In the genomic region with DNA sequence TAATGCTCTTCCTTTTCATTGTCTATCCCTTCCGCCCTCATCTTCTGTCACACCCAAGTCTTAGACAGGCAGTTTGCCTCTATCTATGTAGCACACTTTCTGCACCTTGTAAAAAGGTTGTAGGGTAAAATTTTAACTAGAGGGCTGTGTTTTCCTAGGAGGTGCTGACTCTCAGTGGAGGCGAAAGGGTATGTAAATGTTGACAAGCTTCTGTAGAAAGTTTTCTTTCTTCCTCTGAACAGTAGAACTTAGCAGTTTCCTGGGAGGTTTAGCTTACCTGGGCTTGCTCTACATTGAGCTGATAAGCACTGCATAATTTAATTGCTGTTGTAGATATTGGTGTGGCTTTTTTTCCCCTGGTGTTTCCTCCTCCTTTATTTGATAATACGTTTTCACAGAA, we compare ENCODE assay signal across 36 mouse cellular contexts. TPM values are rescaled to one million over a fixed set of nuclear protein-coding genes. Genes with fewer than 3 reads are reported as not detected.
"Had no signal": no experiment of that assay in that cellular context is flagged by ENCODE, and none has a peak within 500 bp of the region (broad histone marks: within the 10 kb centered on the region; RNA-seq: fewer than 3 reads in every experiment).

No protein-coding gene starts in this region.

- H3K4me2 ChIP-seq: heart, embryonic 12.5 days; hindbrain, embryonic 12.5 days; hindbrain, embryonic 14.5 days; intestine, embryonic 15.5 days; limb, embryonic 12.5 days had no signal

- H3K4me3 ChIP-seq: heart, embryonic 10.5 days; heart, embryonic 12.5 days; hindbrain, embryonic 10.5 days; hindbrain, embryonic 12.5 days; intestine, embryonic 15.5 days; left cerebral cortex, adult 2 months; limb, embryonic 10.5 days; limb, embryonic 12.5 days had no signal

- H3K36me3 ChIP-seq: heart, embryonic 10.5 days; heart, embryonic 12.5 days; hindbrain, embryonic 10.5 days; hindbrain, embryonic 12.5 days; intestine, embryonic 15.5 days; limb, embryonic 10.5 days; limb, embryonic 12.5 days had no signal

- H3K9me3 ChIP-seq: hindbrain, embryonic 12.5 days; intestine, embryonic 15.5 days; limb, embryonic 10.5 days had no signal

- DNase-seq: forebrain, postnatal 0 days; gastrocnemius, postnatal 25 days; heart, adult 18-20 months; heart, postnatal 10 days; heart, postnatal 4 days; kidney, adult 18-20 months; kidney, adult 8-10 months; kidney, postnatal 10 days; kidney, postnatal 25 days; kidney, postnatal 4 days; layer of hippocampus, adult 9-11 months had no signal

- H3K27me3 ChIP-seq: heart, embryonic 12.5 days; hindbrain, embryonic 12.5 days; intestine, embryonic 15.5 days; limb, embryonic 12.5 days had no signal

- H3K27ac ChIP-seq: heart, embryonic 10.5 days; hindbrain, embryonic 10.5 days; hindbrain, embryonic 12.5 days; hindbrain, embryonic 14.5 days; intestine, embryonic 15.5 days; left cerebral cortex, adult 2 months; limb, embryonic 10.5 days; limb, embryonic 12.5 days had no signal

- H3K4me1 ChIP-seq: heart, embryonic 10.5 days; heart, embryonic 12.5 days; hindbrain, embryonic 10.5 days; hindbrain, embryonic 12.5 days; intestine, embryonic 15.5 days; limb, embryonic 10.5 days; limb, embryonic 12.5 days had no signal

- H3K9ac ChIP-seq: forebrain, postnatal 0 days; heart, embryonic 12.5 days; hindbrain, embryonic 12.5 days; hindbrain, embryonic 14.5 days; intestine, embryonic 15.5 days; limb, embryonic 12.5 days had no signal

- ATAC-seq: forebrain, postnatal 0 days; hindbrain, embryonic 16.5 days; inflammation-experienced regulatory T-cells, adult 6 months; intestine, embryonic 15.5 days; intestine, postnatal 0 days had no signal

RNA-seq across cellular contexts. Expression of a gene that starts 5.3 kb away (rescaled TPM):
- total RNA-seq: gastrocnemius, adult 18-20 months; gastrocnemius, adult 8-10 months; gastrocnemius, postnatal 25 days; granulocyte monocyte progenitor cell, adult 5-6 weeks; heart, adult 18-20 months; heart, adult 8-10 months; heart, postnatal 10 days; heart, postnatal 25 days; heart, postnatal 4 days; layer of hippocampus, adult 18-20 months; layer of hippocampus, adult 8-10 months; layer of hippocampus, postnatal 14 days; left cerebral cortex, adult 2 months; left cerebral cortex, postnatal 14 days; left cerebral cortex, postnatal 36 days had no signal
- polyA plus RNA-seq: heart, embryonic 10.5 days; heart, embryonic 14.5 days; heart, embryonic 16.5 days; hindbrain, embryonic 10.5 days; hindbrain, embryonic 12.5 days; hindbrain, embryonic 14.5 days; inflammation-experienced regulatory T-cells, adult 6 months; intestine, embryonic 15.5 days; kidney, embryonic 14.5 days; limb, embryonic 10.5 days; limb, embryonic 12.5 days had no signal
